Mouse (Mus musculus) CD4-positive helper T cell, adult 2 months (primary cell): ENCODE results near the gene Krtap4-2.
"Not testable (repeated sequence)": the region's sequence is repeated elsewhere in the genome, so short reads cannot be mapped to it uniquely, and the experiment has no call there.

Source experiments
- DNase-seq: peaks from one replicate; pipeline ENCODE4 v3.0.0-alpha.2; 2012; ENCODE audit warnings: low read depth, missing footprints, low spot score

The Krtap4-2 gene

GRCm38 (mm10) chr11:99634653-99635134 is at the start of gene Krtap4-2:
Gene Krtap4-2 (minus strand): TSS chr11:99635084.
- DNase-seq = no peak

GRCm38 (mm10) chr11:99683481-99683880 is 48.6 kb upstream of the Krtap4-2 start:
- DNase-seq = no peak

GRCm38 (mm10) chr11:99665860-99666259 is 31.0 kb upstream of the Krtap4-2 start, which contains the start of gene Krtap4-6:
Gene Krtap4-6 (minus strand): TSS chr11:99665960.
- DNase-seq = no peak

GRCm38 (mm10) chr11:99662802-99663201 is 27.9 kb upstream of the Krtap4-2 start:
- no peak for DNase-seq

- DNase-seq = no peak
Measured at GRCm38 (mm10) chr11:99659256-99659655, 24.4 kb upstream of the Krtap4-2 start.

- not testable (repeated sequence) for DNase-seq
Measured at GRCm38 (mm10) chr11:99658467-99659010, 23.7 kb upstream of the Krtap4-2 start, which contains the start of gene Gm11563. Gene Gm11563 (minus strand): TSS chr11:99658960.

- no peak for DNase-seq
Measured at GRCm38 (mm10) chr11:99657051-99657450, 22.2 kb upstream of the Krtap4-2 start.

- no peak for DNase-seq
Measured at GRCm38 (mm10) chr11:99650136-99650535, 15.3 kb upstream of the Krtap4-2 start, which contains the start of gene Gm11555. Gene Gm11555 (minus strand): TSS chr11:99650236.

GRCm38 (mm10) chr11:99646444-99646843 is 11.6 kb upstream of the Krtap4-2 start:
- no peak for DNase-seq

- DNase-seq = no peak
Measured at GRCm38 (mm10) chr11:99644351-99644750, 9.5 kb upstream of the Krtap4-2 start.

GRCm38 (mm10) chr11:99643635-99644139 is 8.8 kb upstream of the Krtap4-2 start, which contains the start of gene Krtap4-7:
Gene Krtap4-7 (minus strand): TSS chr11:99644089.
- DNase-seq = not testable (repeated sequence)

- no peak for DNase-seq
Measured at GRCm38 (mm10) chr11:99640926-99641325, 6.0 kb upstream of the Krtap4-2 start.

GRCm38 (mm10) chr11:99637086-99637485 is 2.2 kb upstream of the Krtap4-2 start:
- no peak for DNase-seq

- no peak for DNase-seq
Measured at GRCm38 (mm10) chr11:99633293-99633692, 1.6 kb downstream of the Krtap4-2 start.

GRCm38 (mm10) chr11:99630890-99631289 is 4.0 kb downstream of the Krtap4-2 start:
- no peak for DNase-seq

GRCm38 (mm10) chr11:99628138-99628537 is 6.7 kb downstream of the Krtap4-2 start, which contains the start of gene Krtap4-1:
Gene Krtap4-1 (minus strand): TSS chr11:99628238.
- no peak for DNase-seq

GRCm38 (mm10) chr11:99620335-99620734 is 14.5 kb downstream of the Krtap4-2 start, which contains the start of gene Gm11562:
Gene Gm11562 (minus strand): TSS chr11:99620435.
- no peak for DNase-seq

GRCm38 (mm10) chr11:99614796-99615363 is 20.0 kb downstream of the Krtap4-2 start, which contains the start of gene Krtap2-4:
Gene Krtap2-4 (minus strand): TSS chr11:99614846.
- DNase-seq = no peak

GRCm38 (mm10) chr11:99610089-99610488 is 24.8 kb downstream of the Krtap4-2 start, which contains the start of gene Gm11937:
Gene Gm11937 (minus strand): TSS chr11:99610189.
- not testable (repeated sequence) for DNase-seq

GRCm38 (mm10) chr11:99609126-99609525 is 25.8 kb downstream of the Krtap4-2 start:
- no peak for DNase-seq

GRCm38 (mm10) chr11:99603208-99603607 is 31.7 kb downstream of the Krtap4-2 start, which contains the start of gene Gm11938:
Gene Gm11938 (minus strand): TSS chr11:99603308.
- DNase-seq = not testable (repeated sequence)

- DNase-seq = not testable (repeated sequence)
Measured at GRCm38 (mm10) chr11:99597742-99598141, 37.1 kb downstream of the Krtap4-2 start, which contains the start of gene Krtap9-3. Gene Krtap9-3 (minus strand): TSS chr11:99598105.
